Mouse (Mus musculus): ENCODE measurements around the gene Thsd4.

DNA sequence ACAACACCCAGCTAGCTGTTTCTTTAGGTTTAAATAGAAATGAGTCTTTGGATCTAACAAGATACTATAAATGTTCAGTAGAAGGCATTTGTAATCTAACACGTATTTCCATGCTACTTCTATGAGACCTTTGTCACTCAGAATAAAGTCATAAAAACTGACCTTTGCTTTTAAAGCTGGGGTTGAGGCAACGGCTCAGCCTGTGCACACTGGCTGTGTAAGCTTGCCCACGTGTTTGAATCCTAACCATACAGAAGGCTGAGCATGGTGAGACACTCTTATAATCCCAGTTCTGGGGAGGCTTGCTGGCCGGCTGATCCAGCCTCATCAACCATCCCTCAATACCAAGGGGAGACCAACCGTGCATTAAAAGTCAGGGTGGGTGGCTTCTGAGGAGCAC is 214.4 kb downstream of the Thsd4 start:
- no peak for TF ChIP-seq CTCF (IDR thresholded peaks at IDR 0.05)
- TF ChIP-seq EP300 (IDR thresholded peaks at IDR 0.05) = no peak
